Mouse (Mus musculus) lung, postnatal 0 days (tissue): Measurements from ENCODE around the gene Fem1b.

ENCODE experiments used
- CTCF ChIP-seq: IDR thresholded peaks from 2 replicates; pipeline ENCODE4 v1.5.1; 2016; ENCODE audit warnings: antibody characterized with exemption, mild to moderate bottlenecking
- EP300 ChIP-seq: IDR thresholded peaks from 2 replicates; pipeline ENCODE4 v1.6.1; 2016; ENCODE audit warnings: antibody characterized with exemption, mild to moderate bottlenecking, control low read depth

GRCm38 (mm10) chr9:62828662-62829086, 16.9 kb upstream of the Fem1b start:
- TF ChIP-seq EP300 (peak; percentile 43; the same call in 1 of the 2 replicates), CTCF (peak; percentile 99)
